Mouse (Mus musculus) Patski (cell line): ENCODE data around the gene Pcyox1. TPM values are rescaled to one million over a fixed set of nuclear protein-coding genes. Genes with fewer than 3 reads are reported as not detected.
A peak's percentile ranks its signal among the peaks of the same experiment; 100 is the strongest.

ENCODE experiments used
- ATAC-seq: fragments of 100-300 bp; one replicate; pipeline ENCODE4 v1.8.0; 2021
- CTCF ChIA-PET: fragments of 350-600 bp; sonication (Branson Sonifier 250); formaldehyde crosslinking; loops from one replicate; lab custom pipeline; 2022; ENCODE audit warnings: inconsistent platforms; lab: Charles Lee
- POLR2A ChIA-PET: fragments of 350-600 bp; sonication (Branson Sonifier 250); formaldehyde crosslinking; loops from one replicate; lab custom pipeline; 2022; ENCODE audit warnings: antibody characterized with exemption, inconsistent platforms; lab: Charles Lee
- DNase-seq: peaks from one replicate; pipeline ENCODE4 v3.0.0-alpha.2; 2011; ENCODE audit warnings: low read depth, low spot score
- H3K27me3 ChIP-seq: fragments of 371-371 bp; one replicate; pipeline ENCODE4 v1.5.1; 2021
- CTCF ChIP-seq: fragments of 100-300 bp; IDR thresholded peaks from one replicate; pipeline ENCODE4 v1.5.1; 2021
- in situ Hi-C: fragments of 300-500 bp; cut with MboI; formaldehyde crosslinking; loops from 3 replicates; pipeline ENCODE4 v1.11.1; 2018; ENCODE audit warnings: low pct_unique_long_range_greater_than_20kb, mixed read lengths
- polyA plus RNA-seq: library from polyadenylated mRNA; unstranded; gene quantifications from one replicate; pipeline ENCODE4 v1.2.3, GENCODE M21; 2021

The Pcyox1 gene
- polyA plus RNA-seq, 1 experiment from 2014 or later, result 151 TPM

- ATAC-seq (peak; percentile 15), DNase-seq (no peak)
- ChIA-PET POLR2A (interaction anchor here (1.0 to 2.2 kb wide), 6 partner anchors 14 to 409 kb away, joined by 3 to 11 read pairs (median 3); partner anchors contain the start of genes Dusp11, Pcyox1 and Tia1), CTCF (interaction anchor here (0.8 to 2.0 kb wide), 7 partner anchors 8 to 243 kb away, joined by 3 to 8 read pairs (median 4); no protein-coding TSS in a partner anchor)
- in situ Hi-C loops, result no loop called here
- no peak for TF ChIP-seq CTCF
- no peaks in the 10 kb centered on the region for H3K27me3 ChIP-seq
These were observed 26.1 kb downstream of the Pcyox1 start, which contains the start of gene Snrpg for GRCm38 (mm10) chr6:86370764-86371339. Gene Snrpg (plus strand): TSS chr6:86371304.

DNA sequence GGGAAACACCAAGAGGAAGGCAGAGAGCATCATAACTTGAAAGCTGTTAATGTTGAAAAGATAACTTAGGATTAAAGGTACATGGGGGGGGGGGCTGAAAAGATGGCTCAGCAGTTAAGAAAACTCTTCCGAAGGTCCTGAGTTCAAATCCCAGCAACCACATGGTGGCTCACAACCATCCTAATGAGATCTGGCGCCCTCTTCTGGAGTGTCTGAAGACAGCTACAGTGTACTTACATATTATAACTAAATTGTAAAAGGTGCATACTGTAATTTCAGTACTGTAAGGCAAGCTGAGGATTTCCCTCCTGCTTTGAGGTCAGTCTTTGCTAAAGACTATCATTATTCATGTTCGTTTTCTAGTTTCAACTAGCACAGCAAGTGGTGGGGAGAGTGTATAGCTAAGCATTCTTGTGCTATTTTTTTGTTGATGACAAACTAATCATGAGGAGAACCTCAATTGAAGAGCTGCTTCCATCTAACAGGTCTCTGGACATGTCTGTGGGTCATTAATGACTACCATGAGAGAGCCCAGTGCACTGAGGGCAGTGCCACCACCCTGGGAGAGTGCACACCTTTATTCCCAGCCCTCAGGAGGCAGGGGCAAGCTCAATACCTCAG is 26.8 kb downstream of the Pcyox1 start:
- POLR2A ChIA-PET, result interaction anchor here (0.6 to 2.2 kb wide), 4 partner anchors 28 to 409 kb away, joined by 3 to 11 read pairs (median 4); partner anchors contain the start of genes Dusp11 and Pcyox1
- TF ChIP-seq CTCF, result no peak

DNA sequence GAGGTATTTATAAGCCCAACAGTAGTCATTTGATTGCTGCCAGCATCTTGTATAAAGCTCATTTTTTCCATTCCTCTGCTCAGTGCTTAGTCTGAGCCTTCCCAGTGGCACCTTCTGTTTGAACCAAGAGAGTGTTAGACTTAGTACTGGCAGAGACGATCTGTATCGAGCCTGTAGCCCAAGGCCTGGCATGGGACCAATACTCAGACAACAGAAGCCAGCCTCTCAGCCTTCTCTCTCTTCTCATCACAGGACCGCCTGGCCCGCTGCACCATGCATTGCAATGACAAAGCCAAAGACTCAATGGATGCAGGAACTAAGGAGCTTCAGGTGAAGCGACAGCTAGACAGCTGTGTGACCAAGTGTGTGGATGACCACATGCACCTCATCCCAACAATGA is 28.5 kb downstream of the Pcyox1 start:
- no peak for DNase-seq
- no peaks in the 10 kb centered on the region for H3K27me3 ChIP-seq
- ChIA-PET CTCF (interaction anchor here (6.9 kb wide), 1 partner anchor 31 kb away, joined by 50 read pairs; no protein-coding TSS in a partner anchor), POLR2A (no interaction called here)
- TF ChIP-seq CTCF, result no peak
- in situ Hi-C loops, result loop anchor here (5.0 to 10.0 kb wide), 2 partner anchors 34 to 344 kb away; partner anchors contain the start of genes Add2 and Tia1
- no peak for ATAC-seq

More for the DNA sequence above, 26.8 kb downstream of the Pcyox1 start:
- H3K27me3 ChIP-seq, result no peaks in the 10 kb centered on the region
- ATAC-seq, result no peak
- CTCF ChIA-PET, result interaction anchor here (0.7 to 2.0 kb wide), 6 partner anchors 9 to 228 kb away, joined by 3 to 8 read pairs (median 4); no protein-coding TSS in a partner anchor
- in situ Hi-C loops, result no loop called here
- no peak for DNase-seq

GRCm38 (mm10) chr6:86366853-86367249 is 30.1 kb downstream of the Pcyox1 start:
- TF ChIP-seq CTCF, result no peak
- ATAC-seq (no peak), DNase-seq (no peak)
- POLR2A ChIA-PET, result interaction anchor here (3.6 kb wide), 1 partner anchor 30 kb away, joined by 15 read pairs; the partner anchor contains the start of gene Pcyox1
- CTCF ChIA-PET, result interaction anchor here (6.9 kb wide), 1 partner anchor 33 kb away, joined by 50 read pairs; no protein-coding TSS in a partner anchor
- in situ Hi-C loops, result loop anchor here (5.0 to 10.0 kb wide), 2 partner anchors 35 to 342 kb away; partner anchors contain the start of genes Add2 and Tia1
- no peaks in the 10 kb centered on the region for H3K27me3 ChIP-seq

DNA sequence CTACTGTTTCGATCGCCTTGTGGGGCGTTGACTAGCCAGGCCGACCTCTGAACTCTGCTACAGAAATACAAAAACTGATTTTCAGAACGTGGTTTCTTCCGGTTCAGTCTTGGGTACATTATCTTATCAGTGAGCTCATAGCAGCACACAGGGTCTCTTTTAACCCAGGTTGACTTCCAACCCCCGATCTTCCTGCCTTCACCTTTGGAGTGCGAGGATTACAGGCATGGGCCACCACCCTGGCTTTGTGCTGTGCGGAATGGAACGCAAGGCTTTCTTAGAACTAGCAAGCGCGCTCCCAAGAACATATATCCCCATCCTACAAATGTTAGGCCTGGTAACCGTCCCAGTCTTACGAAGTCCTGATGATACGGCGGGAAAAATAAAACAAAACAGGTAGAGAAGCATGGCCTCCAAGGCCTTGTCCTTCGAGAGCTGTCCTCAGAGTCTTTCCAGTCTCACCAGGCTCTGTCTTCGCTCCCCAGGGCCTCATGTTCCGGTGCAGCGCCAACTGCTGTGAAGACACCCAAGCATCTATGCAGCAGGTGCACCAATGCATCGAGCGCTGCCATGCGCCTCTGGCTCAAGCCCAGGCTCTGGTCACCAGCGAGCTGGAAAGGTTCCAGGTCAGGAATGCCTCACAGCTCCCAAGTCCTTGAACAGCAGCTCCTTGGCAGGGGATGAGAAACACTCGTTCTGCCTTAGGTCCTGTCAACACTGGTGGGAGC is 30.7 kb downstream of the Pcyox1 start:
- CTCF ChIA-PET, result interaction anchor here (1.0 to 6.9 kb wide), 4 partner anchors 25 to 224 kb away, joined by 3 to 50 read pairs (median 8); no protein-coding TSS in a partner anchor
- ATAC-seq (no peak), DNase-seq (no peak)
- in situ Hi-C loops, result loop anchor here (5.0 to 10.0 kb wide), 2 partner anchors 36 to 341 kb away; partner anchors contain the start of genes Add2 and Tia1
- no peaks in the 10 kb centered on the region for H3K27me3 ChIP-seq
- POLR2A ChIA-PET, result interaction anchor here (2.1 to 3.6 kb wide), 2 partner anchors 31 to 34 kb away, joined by 6 to 15 read pairs; partner anchors contain the start of gene Pcyox1
- no peak for TF ChIP-seq CTCF

- TF ChIP-seq CTCF, result no peak
- POLR2A ChIA-PET, result interaction anchor here (2.1 to 3.6 kb wide), 2 partner anchors 32 to 35 kb away, joined by 6 to 15 read pairs; partner anchors contain the start of gene Pcyox1
- ATAC-seq (peak; percentile 79), DNase-seq (peak; percentile 93)
- H3K27me3 ChIP-seq, result no peaks in the 10 kb centered on the region
- CTCF ChIA-PET, result interaction anchor here (0.8 to 6.9 kb wide), 26 partner anchors 8 to 344 kb away, joined by 3 to 50 read pairs (median 4); partner anchors contain the start of gene Pcyox1
- in situ Hi-C loops, result loop anchor here (5.0 to 10.0 kb wide), 2 partner anchors 37 to 341 kb away; partner anchors contain the start of genes Add2 and Tia1
These were observed 31.4 kb downstream of the Pcyox1 start, which contains the start of gene Fam136a for GRCm38 (mm10) chr6:86365371-86366124. Gene Fam136a (plus strand): TSS chr6:86365646.

DNA sequence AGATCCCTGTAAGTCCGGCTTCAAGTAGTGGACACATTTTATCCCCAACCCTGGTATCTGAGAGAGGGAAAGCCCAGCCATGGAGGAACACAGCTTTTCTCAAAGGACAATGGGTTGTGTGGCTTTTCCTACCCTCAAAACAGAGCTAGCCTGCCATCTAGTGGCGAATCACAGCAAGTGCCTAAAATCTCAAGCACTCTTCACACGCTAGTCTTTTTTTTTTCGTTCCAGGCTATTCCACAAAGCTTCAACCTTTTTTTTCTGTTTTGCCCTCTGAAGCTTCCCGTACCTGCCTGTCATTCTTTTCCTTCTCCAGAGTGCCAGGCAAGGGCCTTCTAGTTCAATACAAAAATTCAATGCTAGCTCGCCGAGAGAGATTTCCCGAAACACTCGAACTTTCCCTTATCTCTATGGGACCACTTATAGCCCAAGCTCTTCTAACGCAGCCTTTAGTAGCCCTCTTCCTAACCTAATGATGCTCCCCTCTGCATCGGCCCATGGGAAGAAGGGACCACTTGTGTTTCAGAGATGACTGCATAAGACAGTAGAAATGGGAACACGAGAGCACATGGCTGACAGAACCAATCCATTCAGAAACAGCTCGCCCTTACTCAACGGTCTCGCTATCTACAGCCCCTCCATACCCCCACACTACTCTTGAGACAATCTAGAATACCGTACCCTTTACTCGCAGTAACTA is 32.4 kb downstream of the Pcyox1 start:
- in situ Hi-C loops, result loop anchor here (5.0 to 10.0 kb wide), 3 partner anchors 38 to 340 kb away; partner anchors contain the start of genes Add2 and Tia1
- no peak for TF ChIP-seq CTCF
- no peaks in the 10 kb centered on the region for H3K27me3 ChIP-seq
- POLR2A ChIA-PET, result interaction anchor here (0.7 to 3.6 kb wide), 4 partner anchors 33 to 236 kb away, joined by 3 to 15 read pairs (median 5); partner anchors contain the start of gene Pcyox1
- no peak for DNase-seq
- no peak for ATAC-seq
- CTCF ChIA-PET, result interaction anchor here (0.7 to 6.9 kb wide), 38 partner anchors 8 to 429 kb away, joined by 3 to 50 read pairs (median 4); partner anchors contain the start of genes Pcyox1, Tgfa and Tia1

GRCm38 (mm10) chr6:86361373-86361772 is 35.6 kb downstream of the Pcyox1 start:
- H3K27me3 ChIP-seq, result peaks cover 3% of the 10 kb centered on the region
- in situ Hi-C loops, result loop anchor here (5.0 to 10.0 kb wide), 2 partner anchors 234 to 337 kb away; partner anchors contain the start of gene Add2
- ATAC-seq, result no peak
- TF ChIP-seq CTCF, result no peak
- no peak for DNase-seq
- ChIA-PET POLR2A (no interaction called here), CTCF (no interaction called here)
